Mouse (Mus musculus) hindbrain, embryonic 14.5 days (tissue): ENCODE measurements around the gene Otx1. TPM values are rescaled to one million over a fixed set of nuclear protein-coding genes. Genes with fewer than 3 reads are reported as not detected.

Source experiments
- ATAC-seq: fragments of 200-750 bp; cut with Nextera tagmentation; 2 replicates; pipeline ENCODE4 v1.8.0; 2017; ENCODE audit warnings: moderate number of reproducible peaks, mild to moderate bottlenecking, moderate TSS enrichment, moderate library complexity; ENCODE audit not compliant: low FRiP score
- DNase-seq: peaks from one replicate; pipeline ENCODE4 v3.0.0-alpha.2; 2015; ENCODE audit warnings: low spot score
- H3K27ac ChIP-seq: fragments of 300-500 bp; sonication (generic); 2 replicates; pipeline ENCODE4 v1.5.1; 2014; ENCODE audit warnings: mild to moderate bottlenecking, moderate library complexity
- H3K27me3 ChIP-seq: fragments of 300-500 bp; sonication (generic); 2 replicates; pipeline ENCODE4 v1.6.1; 2014; ENCODE audit warnings: mild to moderate bottlenecking, low read length, mixed read lengths; ENCODE audit not compliant: control insufficient read depth, insufficient read depth
- H3K36me3 ChIP-seq: fragments of 300-500 bp; sonication (generic); replicated peaks from 2 replicates; pipeline ENCODE4 v1.6.1; 2014; ENCODE audit not compliant: control insufficient read depth, insufficient read depth
- H3K4me1 ChIP-seq: fragments of 300-500 bp; sonication (generic); replicated peaks from 2 replicates; pipeline ENCODE4 v1.6.1; 2014; ENCODE audit warnings: antibody characterized with exemption, low read length, mixed read lengths; ENCODE audit not compliant: control insufficient read depth, insufficient read depth
- H3K4me2 ChIP-seq: fragments of 300-500 bp; sonication (generic); replicated peaks from 2 replicates; pipeline ENCODE4 v1.6.1; 2014; ENCODE audit warnings: mild to moderate bottlenecking, moderate library complexity
- H3K4me3 ChIP-seq: fragments of 300-500 bp; sonication (generic); replicated peaks from 2 replicates; pipeline ENCODE4 v1.5.1; 2014; ENCODE audit warnings: mild to moderate bottlenecking, low read length
- H3K9ac ChIP-seq: fragments of 300-500 bp; sonication (generic); 2 replicates; pipeline ENCODE4 v1.6.1; 2014
- H3K9me3 ChIP-seq: fragments of 300-500 bp; sonication (generic); 2 replicates; pipeline ENCODE4 v1.6.1; 2016; ENCODE audit warnings: low read length; ENCODE audit not compliant: control insufficient read depth
- WGBS: fragments of 180-500 bp; shearing (Covaris S2); extraction: QIAGEN DNeasy Blood & Tissue Kit; methylation state at CpG from one replicate; pipeline ENCODE4 v1.1.7; 2014; 5-methylcytosine and 5-hydroxymethylcytosine counted together
- polyA plus RNA-seq: library from polyadenylated mRNA; unstranded; fragments of >200 nt; fragmentation: Nextera tagmentation; extraction: Ambion mirVana; gene quantifications from 2 replicates; pipeline ENCODE4 v1.2.1, GENCODE M21; 2014

Otx1 gene
- polyA plus RNA-seq, 1 experiment from 2014 or later, result 0.37 TPM

- H3K36me3 ChIP-seq, result no peaks in the 10 kb centered on the region
- no peaks in the 10 kb centered on the region for H3K9me3 ChIP-seq
- no peaks in the 10 kb centered on the region for H3K27me3 ChIP-seq
- no peak overlapping the region for H3K9ac ChIP-seq
- H3K4me1 ChIP-seq, result no peaks in the 10 kb centered on the region
- no peak overlapping the region for H3K27ac ChIP-seq
- DNase-seq, result no peak
- H3K4me3 ChIP-seq, result no peak overlapping the region
- H3K4me2 ChIP-seq, result no peak overlapping the region
- no peak for ATAC-seq
- WGBS, result 91% methylated on average over 3 of the region's 3 CpGs
Observed at GRCm38 (mm10) chr11:21968922-21969321, 33.8 kb downstream of the Otx1 start.

- H3K9ac ChIP-seq, result no peak overlapping the region
- no peak for ATAC-seq
- WGBS, result 93% methylated on average over 7 of the region's 7 CpGs
- no peak overlapping the region for H3K4me2 ChIP-seq
- H3K27me3 ChIP-seq, result no peaks in the 10 kb centered on the region
- DNase-seq, result no peak
- H3K36me3 ChIP-seq, result no peaks in the 10 kb centered on the region
- no peak overlapping the region for H3K27ac ChIP-seq
- H3K4me3 ChIP-seq, result no peak overlapping the region
- H3K9me3 ChIP-seq, result no peaks in the 10 kb centered on the region
- no peaks in the 10 kb centered on the region for H3K4me1 ChIP-seq
Observed at GRCm38 (mm10) chr11:21955167-21955566, 47.5 kb downstream of the Otx1 start.

- Histone ChIP-seq H3K9me3 (no peaks in the 10 kb centered on the region), H3K4me2 (no peak overlapping the region), H3K9ac (no peak overlapping the region), H3K27me3 (no peaks in the 10 kb centered on the region), H3K27ac (no peak overlapping the region), H3K36me3 (no peaks in the 10 kb centered on the region), H3K4me1 (no peaks in the 10 kb centered on the region), H3K4me3 (no peak overlapping the region)
- DNase-seq (no peak), ATAC-seq (no peak)
- 90% methylated on average over 2 of the region's 2 CpGs for WGBS
Observed at GRCm38 (mm10) chr11:21951657-21952237, 51.0 kb downstream of the Otx1 start.

- Histone ChIP-seq H3K27ac (no peak overlapping the region), H3K36me3 (no peaks in the 10 kb centered on the region), H3K4me2 (no peak overlapping the region), H3K9me3 (no peaks in the 10 kb centered on the region), H3K9ac (no peak overlapping the region), H3K4me1 (no peaks in the 10 kb centered on the region), H3K4me3 (no peak overlapping the region), H3K27me3 (no peaks in the 10 kb centered on the region)
- ATAC-seq (no peak), DNase-seq (no peak)
Observed at GRCm38 (mm10) chr11:21950094-21950493, 52.6 kb downstream of the Otx1 start.
